Mouse (Mus musculus): ENCODE measurements around the gene Amfr.

Amfr gene

DNA sequence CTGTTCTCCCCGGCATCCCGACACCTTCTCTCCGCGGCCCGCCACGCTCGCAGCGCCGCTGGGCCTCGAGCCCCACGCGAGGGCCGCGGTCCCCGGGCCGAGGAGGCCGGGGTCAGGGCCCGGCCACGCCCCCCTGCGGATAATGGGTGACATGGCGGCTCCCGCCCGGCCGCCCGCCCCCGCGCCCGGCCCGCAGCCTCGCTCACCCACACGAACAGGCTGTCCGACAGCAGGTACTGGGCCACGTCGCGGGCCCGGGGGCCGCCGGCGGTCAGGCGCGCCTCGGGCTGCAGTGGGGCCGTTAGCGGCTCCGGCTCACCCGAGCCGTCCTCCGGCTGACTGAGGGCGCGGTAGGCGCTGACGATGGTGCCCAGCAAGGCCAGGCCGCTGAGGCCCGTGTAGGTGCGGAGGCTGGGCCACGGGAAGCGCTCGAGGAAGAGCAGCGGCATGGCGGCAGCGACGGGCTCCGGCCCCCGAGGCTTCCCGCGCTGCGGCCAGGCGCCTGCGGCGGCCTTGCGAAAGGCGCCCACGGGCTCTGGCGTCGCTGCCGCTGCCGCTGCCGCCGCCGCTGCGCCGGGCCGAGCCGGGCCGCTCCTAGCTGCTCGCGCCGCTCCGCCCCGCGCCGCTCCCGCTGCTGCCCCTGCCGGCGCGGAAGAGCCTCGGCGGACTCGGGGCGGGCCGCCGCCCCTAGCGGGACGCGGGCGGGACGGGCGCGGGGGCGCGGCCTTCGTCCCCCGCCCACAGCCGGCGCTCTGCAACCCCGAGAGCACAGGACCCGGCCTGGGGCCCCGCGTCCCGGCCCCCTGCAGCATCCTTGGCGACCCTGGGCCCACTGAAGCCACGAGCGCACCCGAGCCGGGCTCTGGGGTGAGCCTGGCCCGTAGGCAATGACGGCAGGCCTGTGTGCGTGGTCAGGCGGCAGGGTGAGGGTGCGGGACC lies at the start of gene Amfr:
Amfr (minus strand) TSS at position 830 of the 939 bp plus-strand sequence.
- peak; percentile 90 for DNase-seq (ENCODE audit: low read depth, low spot score)

DNA sequence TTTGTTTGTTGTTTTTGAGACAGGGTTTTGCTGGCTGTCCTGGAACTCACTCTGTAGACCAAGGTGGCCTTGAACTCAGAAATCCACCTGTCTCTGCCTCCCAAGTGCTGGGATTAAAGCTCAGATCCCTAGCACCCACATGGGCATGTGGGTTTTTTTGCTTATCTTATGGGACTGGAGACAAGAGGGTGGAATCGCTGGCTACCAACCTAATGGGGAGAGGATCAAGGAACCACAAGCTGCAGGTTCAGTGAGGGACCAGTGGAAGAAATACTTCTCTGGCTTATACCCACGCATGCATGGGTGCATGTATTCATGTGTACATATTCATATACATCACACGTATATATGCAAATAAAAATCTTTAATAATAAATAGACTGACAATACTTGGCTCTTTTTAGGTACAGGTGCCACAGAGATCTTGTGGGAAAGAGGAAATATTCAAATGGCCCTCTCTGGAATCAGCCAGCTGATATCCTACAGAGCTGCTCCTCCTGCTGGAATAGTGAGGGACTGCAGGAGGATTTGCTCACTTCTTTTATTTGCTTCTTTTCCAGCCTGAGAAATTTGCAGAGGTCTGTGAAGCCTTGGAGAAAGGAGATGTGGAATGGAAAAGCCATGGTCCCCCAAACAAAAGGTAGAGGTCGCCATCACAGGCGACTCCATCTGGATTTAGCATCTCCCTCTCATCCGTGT lies 44.7 kb upstream of the Amfr start:
- peak; percentile 56 for DNase-seq (ENCODE audit: low read depth, low spot score)

DNA sequence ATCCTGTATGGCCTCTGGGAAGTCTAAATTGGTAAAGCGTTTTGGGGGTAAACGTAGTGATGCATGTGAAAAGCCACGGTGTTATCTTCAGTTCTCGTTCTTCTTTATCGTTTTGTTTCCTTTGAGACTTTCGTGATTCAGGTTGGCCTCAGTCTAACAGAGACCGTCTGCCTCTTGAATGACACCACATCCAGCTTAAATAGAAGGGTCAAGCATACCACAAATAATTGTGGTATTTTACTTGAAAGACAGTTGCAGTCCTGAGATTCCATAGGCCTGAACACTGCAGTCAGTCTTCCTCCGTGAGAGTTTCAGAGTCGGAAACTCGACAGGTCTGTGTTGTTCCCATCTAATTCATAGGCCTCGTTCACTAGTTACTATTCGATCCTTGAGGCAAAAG lies 40.1 kb upstream of the Amfr start:
- DNase-seq (ENCODE audit: low read depth, low spot score) = no peak

DNA sequence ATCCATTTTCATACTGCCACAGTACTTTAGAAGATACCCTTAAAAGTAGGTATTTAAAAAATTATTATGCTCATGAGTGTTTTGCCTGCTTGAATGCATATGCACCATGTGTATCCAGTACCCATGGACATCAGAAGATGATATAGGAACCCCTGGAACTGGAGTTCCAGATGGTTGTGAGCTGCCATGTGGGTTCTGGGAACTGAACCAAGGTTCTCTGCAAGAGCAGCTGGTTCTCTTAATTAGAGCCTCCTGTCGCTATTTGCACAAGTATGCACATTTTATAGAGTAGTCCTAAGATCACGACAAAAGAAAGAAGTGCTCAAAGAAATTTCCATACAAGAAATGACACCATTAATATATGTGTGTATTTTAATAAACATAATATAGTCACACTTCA lies 35.2 kb upstream of the Amfr start:
- no peak for DNase-seq (ENCODE audit: low read depth, low spot score)

DNA sequence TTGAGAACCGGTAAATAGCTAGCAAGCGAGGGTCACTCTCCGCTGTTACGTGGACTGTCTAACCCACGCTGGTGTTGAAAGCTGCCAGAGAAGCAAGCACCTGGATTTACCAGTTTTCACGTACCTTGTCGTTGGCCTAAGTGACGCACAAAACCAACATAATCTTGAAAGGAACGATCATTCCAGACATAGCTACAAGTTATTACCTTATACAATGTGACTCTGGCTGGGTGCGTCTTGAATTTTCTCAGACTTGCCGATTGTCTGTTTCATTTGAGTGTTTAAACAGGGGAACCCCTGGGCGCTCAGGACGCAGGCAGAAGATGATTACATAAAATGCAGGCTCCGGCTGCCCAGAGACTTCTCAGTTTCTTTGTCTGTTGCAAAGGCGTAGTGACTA lies 25.2 kb upstream of the Amfr start:
- DNase-seq (ENCODE audit: low read depth, low spot score) = peak; percentile 19

DNA sequence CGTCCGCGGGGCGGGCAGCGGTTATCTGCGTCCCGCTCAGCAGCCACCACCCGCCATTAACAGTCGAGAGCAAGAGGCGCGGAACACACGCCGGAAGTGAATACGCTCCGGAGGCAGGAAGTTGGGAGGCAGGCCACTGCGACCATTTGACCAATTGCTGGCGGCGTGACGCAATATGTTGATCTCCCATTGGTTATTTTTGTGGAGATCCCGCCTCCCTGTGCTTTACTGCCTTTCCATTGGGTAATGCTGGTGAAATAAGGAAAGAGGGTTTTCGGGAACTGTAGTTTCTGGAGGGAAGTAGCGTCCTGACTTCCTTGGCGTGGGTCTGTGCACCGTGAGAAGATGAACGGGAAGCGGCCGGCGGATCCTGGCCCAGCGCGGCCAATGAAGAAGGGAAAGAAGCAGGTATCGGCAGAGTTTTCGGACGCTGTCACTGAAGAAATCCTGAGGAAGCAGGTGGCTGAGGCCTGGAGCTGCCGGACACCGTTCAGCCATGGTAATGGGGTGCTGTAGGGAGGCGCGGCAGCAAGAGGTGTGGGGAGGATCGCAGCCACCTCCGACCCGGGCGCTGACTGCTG lies 24.4 kb upstream of the Amfr start, which contains the start of the genes Nudt21 and Ogfod1:
Nudt21 (minus strand) TSS at position 88 of the 581 bp plus-strand sequence.
Ogfod1 (plus strand) TSS at position 255 of the 581 bp plus-strand sequence.
- DNase-seq (ENCODE audit: low read depth, low spot score) = peak; percentile 98

DNA sequence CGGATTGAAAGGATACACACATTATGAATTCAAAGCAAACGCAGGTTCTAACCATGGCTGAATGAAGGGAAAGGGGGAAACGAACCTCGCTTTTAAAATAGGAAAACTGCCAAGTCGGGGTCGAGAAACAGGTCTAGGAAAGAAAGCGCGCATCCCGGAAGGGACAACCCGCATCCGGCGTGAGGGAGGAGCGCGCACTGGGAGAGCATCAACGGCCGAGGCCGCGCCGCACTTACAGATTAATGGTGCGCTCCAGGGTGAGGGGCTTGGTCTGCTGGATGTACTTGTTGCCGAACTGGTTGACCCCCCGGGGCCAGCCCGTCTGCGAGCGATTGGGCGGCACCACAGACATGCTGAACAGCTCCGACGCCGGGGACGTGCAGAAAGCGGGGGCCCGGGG lies 23.9 kb upstream of the Amfr start:
- DNase-seq (ENCODE audit: low read depth, low spot score) = peak; percentile 71

DNA sequence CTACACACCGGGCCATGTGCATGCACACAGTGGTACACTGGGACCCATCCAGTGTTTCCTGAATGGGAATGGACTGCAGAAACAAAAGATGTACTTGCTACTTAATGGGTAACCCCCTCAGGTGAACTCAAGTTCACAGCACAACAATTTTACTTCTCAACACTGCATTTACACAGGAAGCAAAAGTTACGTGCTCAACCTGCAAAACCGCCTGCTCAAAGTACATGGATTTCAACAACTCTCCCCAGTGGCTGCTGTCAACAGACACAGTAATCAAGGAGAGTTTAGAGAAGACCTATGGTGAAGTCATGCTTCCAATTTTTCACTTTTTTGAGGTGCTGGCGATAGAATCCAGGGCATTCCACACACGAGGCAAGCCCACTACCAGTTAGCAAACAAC lies 22.6 kb upstream of the Amfr start:
- DNase-seq (ENCODE audit: low read depth, low spot score) = no peak

DNA sequence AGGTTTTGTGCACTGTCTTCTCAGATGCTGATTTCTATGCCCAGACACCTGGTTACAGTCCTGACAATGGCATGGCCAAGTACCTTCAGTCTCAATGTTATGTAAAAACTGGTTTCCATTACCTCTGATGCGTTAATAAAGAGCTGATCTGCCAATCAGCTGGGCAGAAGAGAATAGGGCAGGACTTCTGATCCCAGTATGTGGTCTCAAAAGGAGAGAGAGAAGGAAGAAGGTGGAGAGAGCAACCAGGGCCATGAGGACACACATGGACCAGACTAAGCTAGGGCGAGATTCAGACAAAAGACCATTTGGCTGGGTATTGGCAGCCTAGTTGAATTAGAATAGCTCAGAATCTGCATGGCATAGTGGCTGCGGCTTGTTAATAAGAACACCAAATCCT lies 21.0 kb upstream of the Amfr start:
- DNase-seq (ENCODE audit: low read depth, low spot score) = no peak

DNA sequence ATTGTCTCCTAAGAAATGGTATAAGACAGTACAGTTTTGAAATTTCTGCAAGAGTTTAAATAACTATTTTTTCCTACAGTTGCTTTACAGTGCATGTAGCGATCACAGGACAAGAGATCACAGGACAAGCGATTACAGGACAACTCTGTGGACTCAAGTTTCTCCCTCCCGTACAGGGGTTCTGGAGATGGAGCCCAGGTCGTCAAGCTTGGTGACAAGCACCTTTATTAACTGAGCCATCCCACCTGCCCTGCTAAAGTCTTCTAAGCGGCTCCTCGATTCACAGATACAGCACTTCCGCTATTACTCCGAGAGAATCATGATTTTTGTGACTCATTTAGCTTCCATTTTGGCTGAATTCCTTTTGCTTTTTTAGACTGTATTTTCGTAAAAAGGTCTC lies 17.1 kb upstream of the Amfr start:
- no peak for DNase-seq (ENCODE audit: low read depth, low spot score)

DNA sequence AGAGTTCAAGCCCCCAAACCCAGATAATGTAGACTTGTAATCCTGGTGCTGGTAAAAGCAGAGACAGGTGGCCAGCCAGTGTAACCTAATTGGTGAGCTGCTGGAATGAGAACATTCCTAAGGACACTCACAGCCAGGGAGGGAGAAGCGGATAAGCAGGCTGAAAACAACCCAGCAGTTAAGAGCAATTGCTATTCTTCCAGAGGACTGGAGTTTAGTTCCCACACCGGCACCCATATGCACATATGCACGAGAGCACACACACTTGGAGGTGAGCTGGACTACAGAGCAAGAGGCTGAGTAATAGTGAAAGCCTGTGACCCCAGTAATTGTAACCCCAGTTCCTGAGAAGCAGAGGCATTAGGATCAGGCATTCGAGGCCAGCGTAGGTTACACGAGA lies 11.3 kb upstream of the Amfr start:
- DNase-seq (ENCODE audit: low read depth, low spot score) = no peak

DNA sequence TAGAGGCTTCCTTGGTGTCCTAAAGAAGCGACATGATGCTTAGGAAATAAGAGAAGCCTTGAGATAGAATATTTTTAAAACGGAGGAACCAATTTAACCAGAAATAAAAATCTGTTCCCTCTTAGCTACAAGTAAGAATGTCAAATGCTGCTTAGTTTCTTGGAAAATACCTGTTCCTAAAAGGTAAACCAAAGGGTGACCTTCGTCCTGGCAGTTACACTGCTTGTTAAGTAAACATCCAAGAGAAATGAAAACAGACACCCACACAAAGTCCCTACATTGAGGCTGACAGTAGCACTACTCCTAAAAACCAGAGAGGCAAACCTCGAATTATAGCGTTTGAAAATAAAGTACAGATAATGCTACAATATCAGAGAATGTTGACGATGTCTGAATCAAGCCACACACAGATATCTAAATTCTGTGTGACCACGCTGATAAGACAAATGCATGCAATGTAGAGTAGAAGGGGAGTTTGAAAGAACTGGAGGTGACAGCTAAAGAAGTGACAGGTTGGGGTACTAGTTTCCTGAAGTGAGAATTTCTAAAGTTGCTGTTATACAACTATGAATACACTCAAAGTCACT lies 477 bp upstream of the Amfr start:
- peak; percentile 10 for DNase-seq (ENCODE audit: low read depth, low spot score)

DNA sequence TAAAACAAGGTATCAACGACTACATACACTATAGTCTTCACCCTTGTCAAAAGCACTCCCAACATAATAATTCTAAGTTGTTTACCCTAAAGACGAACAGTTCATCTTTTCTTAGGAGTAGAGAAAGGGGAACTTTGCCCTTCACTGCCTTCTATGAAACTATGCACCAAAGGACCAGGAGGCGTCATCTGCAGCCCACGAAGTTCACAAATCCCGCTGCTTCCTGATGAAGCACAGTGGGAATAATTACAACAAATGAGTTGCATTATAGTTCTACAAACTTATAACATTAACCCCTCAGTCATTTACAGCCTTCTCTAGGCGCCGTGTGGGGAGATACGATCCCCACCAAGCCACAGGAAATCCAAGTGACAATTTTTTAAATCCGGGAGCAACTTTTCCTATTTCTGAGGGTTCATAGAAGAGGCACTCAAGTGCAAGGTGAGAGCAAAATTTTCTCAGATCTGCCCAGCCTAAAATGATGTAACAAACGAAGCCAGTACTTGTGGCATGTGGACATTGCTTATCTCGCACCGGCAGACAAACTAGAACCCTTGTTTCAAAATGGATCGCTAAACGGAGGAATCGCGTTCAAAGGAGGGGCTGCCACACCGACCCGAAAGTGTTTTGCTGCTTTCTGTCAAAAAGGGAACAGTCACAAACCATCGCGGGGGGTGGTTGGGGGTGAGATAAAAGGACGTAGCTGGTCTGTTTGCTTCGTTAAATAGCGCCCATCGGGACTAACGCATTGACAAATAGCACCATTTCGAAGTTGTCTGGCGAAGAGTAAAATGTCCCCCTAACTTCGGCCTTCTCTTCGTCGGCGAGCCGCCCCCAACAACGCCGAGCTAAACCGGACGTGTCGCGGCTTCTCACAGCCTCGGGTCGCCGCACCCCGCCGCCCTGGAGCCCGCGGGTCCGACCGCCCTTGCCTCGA lies 1.3 kb downstream of the Amfr start:
- no peak for DNase-seq (ENCODE audit: low read depth, low spot score)

DNA sequence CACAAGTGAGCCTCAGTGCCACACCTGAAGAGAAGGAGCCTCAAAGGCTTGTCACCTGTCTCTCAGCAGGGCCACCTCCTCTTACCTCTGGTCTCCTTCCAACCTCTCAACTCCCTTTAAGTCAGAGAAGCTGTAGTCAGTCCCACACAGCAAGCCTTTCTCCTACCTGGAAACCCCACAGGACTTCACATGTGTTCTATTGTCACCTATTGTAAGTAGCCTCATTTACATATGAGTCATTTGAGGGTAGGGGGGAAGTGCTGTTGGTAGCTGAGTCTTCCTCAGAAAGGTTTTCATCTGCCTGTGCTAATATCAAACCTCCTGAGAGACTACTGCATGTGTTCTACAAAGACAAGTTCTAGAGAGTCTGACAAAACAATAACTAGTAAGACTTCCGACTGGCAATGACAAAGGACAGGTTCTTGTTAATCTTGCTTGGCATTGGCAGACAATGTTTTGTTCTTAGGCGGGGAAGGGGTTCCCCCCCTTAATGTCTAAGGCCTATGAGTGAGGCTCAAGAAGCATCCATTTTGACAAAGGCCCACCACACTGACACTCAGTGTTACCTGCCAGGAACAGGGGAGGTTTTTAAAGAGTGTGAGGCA lies 2.4 kb downstream of the Amfr start:
- peak; percentile 46 for DNase-seq (ENCODE audit: low read depth, low spot score)

DNA sequence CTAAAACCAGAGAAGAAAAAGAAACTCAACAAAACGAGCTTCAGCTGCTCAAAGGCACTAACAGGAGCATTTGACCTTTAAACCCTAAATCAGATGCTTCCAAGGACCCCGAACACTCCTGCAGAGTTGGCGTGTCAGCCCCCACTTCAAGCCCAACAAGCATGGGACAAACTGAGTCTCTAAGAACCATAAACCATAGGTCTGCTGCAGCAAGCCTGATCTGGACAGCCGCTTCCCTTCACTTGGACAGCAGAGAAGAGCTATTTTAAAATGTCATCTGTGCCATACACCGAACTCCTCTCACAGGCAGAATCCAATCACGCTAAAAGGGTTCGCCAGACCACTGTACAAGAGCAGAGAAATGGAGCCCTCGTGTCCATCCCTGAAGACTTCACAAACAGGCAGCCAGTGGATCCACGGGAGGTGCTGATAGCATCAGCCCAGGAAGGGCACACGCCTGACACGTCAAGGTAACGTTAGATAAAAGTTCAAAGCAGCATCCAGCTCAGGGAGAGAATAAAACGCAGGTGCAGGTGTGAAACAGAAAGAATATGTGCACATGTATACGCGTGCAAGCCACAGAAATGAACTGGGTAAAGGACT lies 3.3 kb downstream of the Amfr start:
- peak; percentile 35 for DNase-seq (ENCODE audit: low read depth, low spot score)

DNA sequence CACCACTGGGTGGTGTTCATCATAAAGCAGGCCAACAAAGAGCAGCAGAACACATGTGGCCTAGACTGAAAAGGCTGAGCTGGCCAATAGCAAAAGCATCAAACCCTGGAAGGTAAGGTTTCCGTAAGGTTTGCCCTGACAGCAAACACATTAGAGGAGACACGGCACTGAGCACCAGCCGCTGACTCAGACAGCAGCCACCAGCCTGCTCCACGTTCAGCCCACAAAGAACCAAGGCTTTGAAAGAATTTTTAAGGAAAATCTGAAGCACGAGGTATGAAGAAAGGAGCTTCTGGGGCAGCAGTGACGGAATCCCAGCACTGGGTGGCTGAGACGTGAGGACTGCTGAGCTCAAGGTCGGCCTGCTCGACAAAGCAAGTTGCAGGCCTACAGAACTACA lies 8.5 kb downstream of the Amfr start:
- DNase-seq (ENCODE audit: low read depth, low spot score) = no peak

DNA sequence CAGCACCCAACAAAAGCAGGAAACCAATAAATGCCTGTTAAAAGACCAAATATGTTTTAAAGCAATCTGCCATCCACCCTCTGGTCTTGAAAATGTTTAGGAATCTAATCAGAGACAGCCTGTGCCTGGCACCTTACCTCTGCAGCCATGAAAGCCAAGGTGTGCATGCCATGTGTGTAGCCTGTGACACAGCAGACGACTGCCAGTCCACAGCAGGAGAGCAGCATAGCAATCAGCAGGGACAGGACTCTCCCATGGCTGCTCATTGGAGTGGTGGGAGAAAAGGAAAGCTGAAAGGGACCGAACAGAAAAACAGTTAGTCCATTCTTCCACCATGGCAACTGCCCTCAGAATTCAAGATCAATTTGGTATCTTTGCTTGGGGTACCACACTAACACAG lies 13.7 kb downstream of the Amfr start:
- DNase-seq (ENCODE audit: low read depth, low spot score) = no peak

DNA sequence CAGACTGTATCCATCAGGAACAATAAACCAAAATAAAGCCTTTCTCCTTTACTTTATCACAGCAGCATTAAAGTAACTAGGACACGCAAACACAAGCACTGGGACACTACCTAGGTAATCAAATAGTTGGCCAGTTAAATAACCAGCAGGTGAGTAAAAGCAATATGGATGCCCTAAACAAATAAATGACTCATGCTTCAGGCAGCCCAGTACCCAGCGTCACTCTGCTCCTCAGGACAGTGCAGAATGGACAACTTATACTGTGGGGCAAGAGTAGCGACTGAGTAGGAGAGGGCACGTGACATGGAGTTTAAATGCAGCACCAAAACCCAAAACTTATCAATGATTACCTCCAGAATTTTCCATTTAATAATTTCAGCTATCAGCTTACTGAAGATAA lies 22.9 kb downstream of the Amfr start:
- no peak for DNase-seq (ENCODE audit: low read depth, low spot score)

DNA sequence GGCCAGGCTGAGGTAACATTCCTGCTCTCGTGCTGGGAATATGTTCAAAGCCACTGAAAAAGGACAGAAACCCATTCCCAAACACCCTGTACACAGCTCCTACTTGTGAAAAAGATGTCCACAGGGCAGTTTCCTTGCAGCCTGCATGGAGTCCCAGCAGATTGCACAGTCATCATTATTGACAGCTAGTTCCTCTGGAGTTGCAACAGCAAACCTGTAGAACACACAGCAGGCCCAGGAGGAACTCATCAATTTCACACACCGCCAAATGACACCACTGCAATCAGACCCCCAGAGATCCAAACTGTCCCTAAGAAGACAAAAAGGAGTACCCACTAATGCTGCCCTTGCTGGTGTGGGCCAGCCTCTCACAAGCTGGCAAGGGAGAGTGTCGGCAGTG lies 27.9 kb downstream of the Amfr start:
- no peak for DNase-seq (ENCODE audit: low read depth, low spot score)

DNA sequence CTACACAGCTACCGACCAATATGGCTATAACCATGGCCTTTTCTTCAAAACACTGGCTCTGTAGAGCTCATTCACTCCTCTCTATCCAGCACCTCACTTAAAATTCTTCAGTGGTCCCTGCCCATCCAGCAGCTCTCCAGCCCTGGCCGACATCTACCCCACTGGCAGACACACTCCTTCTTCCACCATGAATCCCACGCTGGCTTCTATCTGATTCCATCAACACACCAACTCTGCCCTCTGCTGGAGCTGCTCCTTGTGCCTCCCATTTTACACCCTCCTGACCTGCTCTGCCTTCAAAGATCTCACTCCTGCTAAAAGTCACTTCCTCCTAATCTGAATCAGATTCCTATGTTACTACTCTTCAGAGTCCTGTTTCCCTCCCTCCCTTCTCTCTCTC lies 28.8 kb downstream of the Amfr start:
- DNase-seq (ENCODE audit: low read depth, low spot score) = no peak
